Mouse (Mus musculus) testis, postnatal 14 days (tissue): ENCODE data around the gene Man1a.

ENCODE experiments used
- DNase-seq: peaks from one replicate; pipeline ENCODE4 v3.0.0; 2021; ENCODE audit warnings: low spot score

The Man1a gene

DNA sequence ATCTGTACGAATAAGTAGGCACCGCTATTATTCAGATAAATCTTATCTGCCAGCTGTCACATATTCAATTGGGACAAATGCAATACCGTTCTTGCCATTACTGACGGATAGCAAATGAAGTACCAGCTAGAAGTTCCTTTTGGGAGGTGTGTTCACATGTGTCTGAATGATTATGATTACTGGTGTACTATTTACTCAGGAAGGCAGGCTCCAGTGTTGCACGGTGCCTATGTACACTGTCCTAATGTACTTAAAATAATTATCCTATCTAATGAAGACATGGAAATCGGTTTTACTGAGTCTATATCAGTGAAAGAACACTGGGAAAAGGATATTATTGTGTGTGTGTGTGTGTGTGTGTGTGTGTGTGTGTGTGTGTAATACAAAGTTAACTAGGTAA is 160.7 kb downstream of the Man1a start:
- no peak for DNase-seq

DNA sequence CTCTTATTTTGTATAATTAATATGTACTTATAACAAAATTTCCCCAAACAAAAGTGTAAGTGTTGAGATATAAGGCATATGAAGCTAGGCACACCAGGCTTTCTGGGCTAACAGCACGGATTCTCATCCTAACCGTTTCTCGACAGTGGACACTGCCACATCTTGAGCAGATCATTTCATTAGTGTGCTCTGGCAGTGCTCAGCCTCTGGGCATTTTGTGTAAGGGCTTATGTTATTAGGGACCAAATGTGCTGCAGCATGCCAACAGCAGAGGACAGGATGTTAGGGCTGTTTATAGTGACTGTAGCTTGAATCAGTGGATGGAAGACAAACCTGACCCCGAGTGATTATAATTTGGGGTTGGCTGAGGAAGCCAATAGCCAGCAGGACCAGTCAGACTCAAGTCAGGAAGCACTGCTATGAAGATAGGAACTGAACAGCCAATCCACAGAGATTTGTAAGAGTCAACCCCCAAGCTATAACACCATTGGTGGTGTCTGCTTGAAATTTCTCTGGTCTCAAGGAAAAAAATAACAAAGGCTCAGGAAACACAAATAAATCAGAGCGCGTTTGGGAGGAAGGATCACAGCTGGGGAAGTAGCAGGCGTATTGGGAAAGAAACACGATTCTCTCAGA is 161.3 kb downstream of the Man1a start:
- no peak for DNase-seq

DNA sequence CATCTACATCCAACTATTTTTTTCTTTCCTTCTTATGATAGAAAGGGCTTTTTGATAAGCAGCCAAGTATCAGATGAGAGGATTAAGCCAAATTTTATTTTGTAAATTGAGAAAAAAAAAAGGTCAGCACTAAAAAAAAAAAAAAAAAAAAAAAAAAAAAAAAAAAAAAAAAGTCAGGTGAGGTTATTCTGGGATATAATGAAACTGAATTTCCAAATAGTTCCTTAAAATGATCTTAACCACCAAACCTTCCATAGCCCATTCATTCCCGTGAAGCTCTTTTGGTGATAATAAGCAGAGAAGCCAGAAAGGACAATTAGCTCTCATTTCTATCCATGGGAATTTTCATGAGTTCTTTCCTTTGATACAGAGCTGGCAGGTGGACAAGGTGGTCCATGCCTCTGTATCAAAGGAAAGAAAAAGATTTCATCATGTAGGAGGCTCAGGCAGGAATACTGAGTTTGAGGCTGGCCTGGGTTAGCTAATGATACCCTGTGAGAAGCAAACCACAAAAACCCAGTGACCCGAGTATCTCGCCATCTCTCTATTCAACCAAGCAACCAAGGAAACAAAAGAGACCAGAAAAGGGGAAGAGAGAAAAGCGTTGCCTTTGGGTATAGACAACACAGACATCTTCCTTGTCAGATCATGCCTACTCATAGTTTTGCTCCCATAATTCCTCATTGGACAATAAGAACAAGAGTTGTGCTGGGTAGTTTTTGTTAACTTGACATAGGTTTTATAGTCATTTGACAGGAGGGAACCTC is 162.7 kb downstream of the Man1a start:
- DNase-seq, result no peak

DNA sequence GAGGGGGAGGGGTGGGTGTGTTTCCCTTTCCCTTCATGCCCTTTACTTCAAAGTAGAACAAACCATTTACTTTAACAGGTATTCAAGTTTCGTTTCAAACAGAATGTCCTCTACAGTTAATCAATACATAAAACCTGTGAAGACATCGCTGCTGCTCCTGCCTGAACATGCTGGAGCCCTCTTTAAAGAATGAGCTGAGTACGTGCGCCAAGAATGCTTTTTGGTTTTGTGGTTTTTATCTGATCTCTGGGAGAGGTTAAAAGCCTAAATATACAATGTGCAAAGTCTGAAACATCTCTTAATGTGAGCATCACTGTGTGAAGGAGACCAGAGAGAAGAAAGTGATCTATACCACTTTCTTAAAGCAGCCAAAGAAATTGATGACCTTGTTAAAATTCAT is 186.9 kb downstream of the Man1a start:
- no peak for DNase-seq

DNA sequence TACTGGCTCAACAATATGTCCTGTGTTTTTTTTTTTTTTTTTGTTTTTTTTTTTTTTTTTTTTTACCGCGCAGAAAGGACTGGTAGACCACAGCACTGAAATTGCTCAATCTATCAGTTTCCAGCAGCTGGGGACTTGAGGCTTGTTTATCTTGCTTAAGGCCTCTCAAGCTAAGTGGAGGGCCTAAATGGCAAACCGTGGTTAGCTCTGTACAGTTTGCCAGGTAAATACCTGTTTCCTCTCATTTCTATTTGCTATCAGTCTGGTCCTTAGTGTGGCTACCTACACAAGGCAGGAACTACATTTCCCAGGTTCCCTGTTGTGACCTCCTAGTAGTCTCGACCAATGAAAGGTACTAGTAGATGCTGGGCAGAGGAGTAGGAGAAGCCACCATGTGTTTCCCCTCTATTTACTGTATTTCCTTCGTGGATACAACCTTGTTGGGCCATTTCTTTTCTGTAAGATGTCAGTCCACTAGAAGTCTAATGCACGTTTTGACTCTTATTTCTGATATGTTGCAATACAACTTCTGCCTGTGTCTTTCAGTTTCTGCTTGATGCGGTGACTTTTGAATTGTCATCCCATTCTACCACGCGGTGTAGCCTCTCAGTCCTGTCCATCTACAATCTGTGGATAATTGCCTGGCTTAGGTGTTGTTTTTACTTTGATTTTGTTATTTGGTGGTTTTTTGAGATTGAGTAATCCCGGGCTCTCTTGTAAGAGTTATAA is 187.9 kb downstream of the Man1a start:
- no peak for DNase-seq

DNA sequence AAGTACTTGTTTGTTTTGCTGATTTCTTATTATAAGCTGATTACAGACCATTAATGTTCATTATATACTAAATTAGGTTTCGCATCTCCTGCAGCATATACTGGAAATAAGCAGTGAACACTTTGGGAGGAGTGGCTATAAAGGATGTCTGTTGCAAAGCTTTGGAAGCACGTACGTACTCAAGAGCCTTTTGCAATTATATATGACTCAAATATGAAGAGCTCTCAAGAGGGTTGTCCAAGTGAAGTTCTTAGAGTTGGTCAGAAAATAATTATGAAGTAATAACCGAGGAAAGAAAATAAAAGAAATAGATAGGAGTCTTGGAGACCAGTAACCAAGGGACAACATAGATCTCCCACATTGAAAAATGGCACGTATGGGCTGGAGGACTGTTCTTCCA is 189.9 kb downstream of the Man1a start:
- DNase-seq, result no peak

DNA sequence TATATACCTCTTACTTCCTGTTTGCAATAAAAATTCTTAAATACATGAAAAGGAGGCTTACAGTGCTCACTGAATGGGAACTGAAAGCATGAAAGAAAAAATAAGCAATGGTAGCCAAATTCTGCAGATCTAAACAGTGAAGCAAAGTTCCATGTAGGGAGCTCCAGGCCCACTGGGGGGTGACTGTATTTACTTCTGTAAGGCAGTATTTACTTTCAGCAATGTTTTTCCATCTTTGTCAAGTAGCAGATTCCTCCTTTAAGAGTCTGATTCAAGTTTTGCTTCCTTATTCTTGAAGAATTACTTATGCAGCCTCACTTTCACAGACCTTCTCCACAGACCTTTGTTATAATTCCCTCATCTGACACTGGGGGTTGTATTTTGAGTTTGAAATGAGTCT is 195.1 kb downstream of the Man1a start:
- no peak for DNase-seq

DNA sequence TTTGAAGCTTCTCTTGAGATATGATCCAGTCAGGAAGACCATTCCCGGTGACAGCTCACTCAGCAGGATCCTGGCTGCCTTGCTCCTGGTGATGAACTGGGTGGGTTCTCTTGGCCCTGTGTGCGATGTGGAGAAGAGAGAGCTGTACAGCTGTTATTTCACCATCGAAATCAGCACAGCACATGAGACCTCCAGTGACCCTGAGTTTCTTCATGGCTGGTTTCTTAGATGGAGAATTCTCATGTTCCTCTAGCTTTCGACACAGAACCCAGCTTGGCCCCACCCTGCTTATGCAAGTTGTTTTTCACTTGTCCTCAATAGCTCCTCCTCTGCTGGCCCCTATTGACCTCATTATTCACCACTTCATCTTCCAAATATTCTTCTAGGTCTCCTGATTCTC is 200.5 kb downstream of the Man1a start:
- DNase-seq, result no peak

DNA sequence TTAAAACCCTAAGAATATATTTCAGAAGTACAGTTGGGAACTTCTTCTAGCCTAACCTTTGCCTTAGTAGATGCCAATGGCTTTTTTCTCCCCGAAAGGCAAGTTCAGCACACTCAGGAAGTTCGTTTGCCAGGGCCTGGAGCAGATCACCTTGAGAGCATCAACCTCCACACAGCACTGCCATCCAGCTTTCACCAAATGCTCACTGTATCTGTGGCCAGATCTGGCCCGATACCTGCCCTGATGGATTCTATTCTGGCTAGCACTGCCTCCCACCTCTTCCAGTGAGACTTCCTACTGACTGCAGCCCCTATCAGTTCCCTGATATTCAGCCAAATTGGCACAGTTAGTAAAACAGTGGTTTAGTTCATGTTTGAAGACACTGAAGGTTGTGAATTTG is 202.2 kb downstream of the Man1a start:
- DNase-seq, result no peak

DNA sequence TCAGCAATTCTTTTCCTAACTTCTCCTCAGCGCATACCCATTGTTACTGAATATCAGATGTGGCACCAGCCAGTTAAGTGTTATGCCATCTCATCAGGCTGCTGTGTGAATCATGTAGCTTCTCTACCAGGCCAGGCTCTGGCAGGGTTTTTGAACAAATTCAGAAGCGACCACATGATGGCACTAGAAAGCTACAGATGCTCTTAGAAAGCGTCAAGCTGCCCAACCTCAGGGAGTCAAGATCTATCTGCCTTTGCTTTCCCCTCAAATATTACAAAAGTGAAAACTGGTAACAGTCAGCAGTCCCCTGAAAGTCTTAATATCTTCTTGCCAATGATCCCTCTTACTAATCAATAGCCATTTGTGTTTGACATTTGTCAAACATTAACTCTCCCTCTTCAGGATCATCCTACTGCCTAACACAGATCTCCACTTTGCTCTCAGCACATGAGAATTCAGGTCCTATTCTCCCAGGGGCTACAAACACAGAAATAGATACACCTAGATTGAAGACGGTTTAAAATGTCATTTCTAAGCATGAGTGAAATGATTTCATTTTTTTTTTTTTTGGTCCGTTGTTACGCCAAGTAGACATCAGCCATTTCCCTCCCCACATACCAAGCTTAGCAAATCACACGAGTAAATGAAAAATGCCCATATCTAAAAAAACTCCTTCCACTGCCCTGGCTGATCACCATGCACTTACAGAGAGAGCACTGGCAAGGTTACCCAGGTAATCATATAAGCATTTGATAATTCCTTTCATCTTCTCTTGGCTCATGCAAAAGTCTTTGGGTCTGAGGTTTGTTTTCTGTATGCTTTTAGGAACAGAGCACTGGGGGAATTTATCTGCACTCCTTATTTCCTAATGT is 212.7 kb downstream of the Man1a start:
- no peak for DNase-seq

DNA sequence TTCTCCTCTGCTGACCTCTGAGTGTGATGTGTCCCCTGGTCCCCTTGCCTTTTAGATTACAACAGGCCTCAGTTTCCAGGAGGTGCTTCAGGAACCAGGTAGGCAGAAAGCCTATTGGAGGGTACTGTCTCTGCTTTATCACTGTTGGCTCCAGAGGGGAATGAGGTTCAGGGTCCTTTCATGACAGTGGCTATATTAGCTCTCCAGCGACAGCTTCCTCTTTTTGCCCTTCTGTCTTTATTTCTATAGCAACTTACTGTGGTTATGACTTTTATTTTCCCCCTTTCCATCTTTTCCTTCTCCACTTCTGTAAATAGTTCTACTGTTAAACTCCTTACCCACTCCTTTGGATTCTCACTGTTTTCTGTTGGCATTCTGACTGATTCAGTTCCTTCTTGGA is 216.5 kb downstream of the Man1a start:
- no peak for DNase-seq

DNA sequence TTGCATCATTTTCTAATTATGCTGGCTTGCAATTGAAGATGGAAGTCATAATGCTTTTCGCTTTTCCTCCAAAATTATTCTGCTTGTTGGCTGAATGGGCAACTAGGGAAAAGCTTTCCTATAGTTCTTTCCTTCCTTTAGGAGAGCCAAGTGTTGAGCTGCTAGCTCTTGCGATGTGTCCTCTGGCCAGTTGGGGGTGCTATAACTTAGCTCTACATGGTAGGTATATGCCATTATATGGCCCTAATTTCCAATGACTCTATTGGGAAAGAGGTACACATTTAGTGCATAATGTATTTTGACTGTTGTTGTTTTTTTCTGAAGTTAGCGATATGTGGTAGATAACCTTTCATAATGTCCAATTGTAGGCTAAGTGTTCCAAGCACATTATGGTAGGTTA is 217.2 kb downstream of the Man1a start:
- DNase-seq, result no peak
